Mouse (Mus musculus): ENCODE measurements at regions not wholly inside any gene's neighbourhood (a gene's known extent, or its start where the extent isn't known, plus 50 kb on each side); places are given as distances from the start of the nearest gene placed in this dataset.

DNA sequence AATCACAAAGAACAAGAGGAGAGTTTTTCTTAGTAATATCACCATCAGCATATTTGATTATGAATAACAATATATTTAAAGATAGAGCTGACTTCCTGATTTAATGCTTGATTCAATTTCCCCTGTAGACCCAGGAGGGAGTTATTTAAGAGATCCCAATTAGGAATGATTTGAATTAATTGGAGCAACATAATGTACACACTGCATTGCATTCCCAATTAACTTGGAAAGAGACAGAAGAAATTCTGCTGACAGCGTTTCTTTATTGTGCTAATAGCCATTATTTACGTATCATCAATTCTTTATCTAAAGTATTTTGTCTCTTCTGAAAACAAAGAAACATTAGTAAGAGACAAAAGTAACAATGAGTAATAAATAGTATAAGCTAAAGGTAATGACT is 1491.2 kb upstream of the Cited2 start:
- Histone ChIP-seq H3K4me1 (ENCODE audit: control insufficient read depth, insufficient read depth, low read length) (no peaks in the 10 kb centered on the region), H3K9me3 (ENCODE audit: control insufficient read depth, low read depth, low read length) (no peaks in the 10 kb centered on the region), H3K4me3 (ENCODE audit: low read depth, low read length) (no peak overlapping the region), H3K27ac (ENCODE audit: low read length) (no peak overlapping the region), H3K9ac (replicated peaks; ENCODE audit: low read depth, low read length) (no peak overlapping the region), H3K36me3 (ENCODE audit: control insufficient read depth, insufficient read depth, low read length) (no peaks in the 10 kb centered on the region), H3K4me2 (replicated peaks; ENCODE audit: low read depth, low read length) (no peak overlapping the region), H3K27me3 (ENCODE audit: control insufficient read depth, insufficient read depth, low read length) (no peaks in the 10 kb centered on the region)
- no peak for ATAC-seq (ENCODE audit: insufficient number of reproducible peaks, insufficient read depth, low FRiP score, low read depth)
- 88% methylated on average over 2 of the region's 2 CpGs for WGBS

DNA sequence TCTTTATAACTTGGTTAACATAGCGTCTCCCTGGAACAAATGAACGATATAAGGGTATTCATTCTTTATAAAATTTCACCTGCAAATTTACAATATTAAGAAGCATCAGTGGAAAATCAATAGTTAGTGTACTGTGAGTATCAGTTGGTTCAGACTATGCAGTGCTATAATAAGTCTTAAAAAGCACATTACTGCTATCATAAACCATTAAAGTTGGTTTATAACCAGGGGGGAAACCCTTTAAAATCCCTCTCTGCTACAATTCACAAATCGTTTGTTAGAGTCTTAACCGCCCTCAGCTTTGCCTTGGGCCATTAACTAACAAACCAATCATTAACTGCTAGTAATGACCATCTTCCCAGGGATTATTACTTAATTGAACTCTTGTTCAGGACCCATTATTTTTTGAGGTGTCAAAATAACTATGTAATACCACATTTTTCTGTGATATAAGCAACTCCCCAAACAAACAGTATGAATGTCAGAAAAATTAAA is 1489.4 kb upstream of the Cited2 start:
- no peaks in the 10 kb centered on the region for H3K36me3 ChIP-seq (ENCODE audit: control insufficient read depth, insufficient read depth, low read length)
- no peaks in the 10 kb centered on the region for H3K9me3 ChIP-seq (ENCODE audit: control insufficient read depth, low read depth, low read length)
- no peak overlapping the region for H3K27ac ChIP-seq (ENCODE audit: low read length)
- ATAC-seq (ENCODE audit: insufficient number of reproducible peaks, insufficient read depth, low FRiP score, low read depth): no peak
- no peak overlapping the region for H3K4me3 ChIP-seq (ENCODE audit: low read depth, low read length)
- WGBS: 82% methylated on average over 4 of the region's 4 CpGs
- H3K4me2 ChIP-seq (replicated peaks; ENCODE audit: low read depth, low read length): no peak overlapping the region
- no peaks in the 10 kb centered on the region for H3K27me3 ChIP-seq (ENCODE audit: control insufficient read depth, insufficient read depth, low read length)
- H3K4me1 ChIP-seq (ENCODE audit: control insufficient read depth, insufficient read depth, low read length): no peaks in the 10 kb centered on the region
- no peak overlapping the region for H3K9ac ChIP-seq (replicated peaks; ENCODE audit: low read depth, low read length)

DNA sequence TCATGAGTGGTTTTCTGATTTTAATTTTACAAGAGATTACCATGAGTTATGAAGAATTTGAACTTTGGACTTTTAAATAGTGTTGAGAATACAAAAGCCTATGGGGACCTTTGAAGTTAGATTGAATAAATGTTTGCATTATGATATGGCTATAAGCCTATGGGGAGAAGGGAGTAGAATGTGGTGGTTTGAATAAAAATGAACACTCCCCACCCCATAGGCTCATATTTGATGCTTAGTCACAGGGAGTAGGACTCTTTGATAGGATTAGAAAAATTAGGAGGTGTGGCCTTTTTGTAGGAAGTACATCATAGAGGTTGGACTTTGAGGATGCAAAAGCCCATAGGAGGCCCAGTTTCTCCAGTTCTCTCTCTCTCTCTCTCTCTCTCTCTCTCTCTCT is 1466.7 kb upstream of the Cited2 start:
- no peaks in the 10 kb centered on the region for H3K9me3 ChIP-seq (ENCODE audit: control insufficient read depth, low read depth, low read length)
- peak; percentile 94 for ATAC-seq (ENCODE audit: insufficient number of reproducible peaks, insufficient read depth, low FRiP score, low read depth)
- no peaks in the 10 kb centered on the region for H3K4me1 ChIP-seq (ENCODE audit: control insufficient read depth, insufficient read depth, low read length)
- H3K27ac ChIP-seq (ENCODE audit: low read length): no peak overlapping the region
- no peak overlapping the region for H3K4me2 ChIP-seq (replicated peaks; ENCODE audit: low read depth, low read length)
- no peaks in the 10 kb centered on the region for H3K27me3 ChIP-seq (ENCODE audit: control insufficient read depth, insufficient read depth, low read length)
- H3K4me3 ChIP-seq (ENCODE audit: low read depth, low read length): no peak overlapping the region
- no peak overlapping the region for H3K9ac ChIP-seq (replicated peaks; ENCODE audit: low read depth, low read length)
- no peaks in the 10 kb centered on the region for H3K36me3 ChIP-seq (ENCODE audit: control insufficient read depth, insufficient read depth, low read length)

DNA sequence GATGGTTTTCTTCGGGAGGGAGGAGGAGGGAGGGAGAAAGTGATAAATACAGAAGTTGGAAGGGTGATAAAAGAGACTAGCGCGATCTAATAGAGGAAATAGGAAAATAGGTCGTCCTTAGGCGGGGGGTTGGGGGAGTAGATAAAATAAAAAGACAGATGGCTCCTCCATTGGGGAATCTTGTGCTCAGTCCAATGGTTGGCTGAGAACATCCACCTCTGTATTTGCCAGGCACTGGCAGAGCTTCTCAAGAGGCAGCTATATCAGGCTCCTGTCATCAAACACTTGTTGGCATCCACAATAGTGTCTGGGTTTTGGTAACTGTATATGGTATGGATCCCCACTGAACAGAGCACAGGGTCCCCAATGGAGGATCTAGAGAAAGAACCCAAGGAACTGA is 1450.2 kb upstream of the Cited2 start:
- no peak for ATAC-seq (ENCODE audit: insufficient number of reproducible peaks, insufficient read depth, low FRiP score, low read depth)
- H3K4me3 ChIP-seq (ENCODE audit: low read depth, low read length): no peak overlapping the region
- no peak overlapping the region for H3K27ac ChIP-seq (ENCODE audit: low read length)
- H3K9ac ChIP-seq (replicated peaks; ENCODE audit: low read depth, low read length): no peak overlapping the region
- H3K4me1 ChIP-seq (ENCODE audit: control insufficient read depth, insufficient read depth, low read length): no peaks in the 10 kb centered on the region
- H3K9me3 ChIP-seq (ENCODE audit: control insufficient read depth, low read depth, low read length): no peaks in the 10 kb centered on the region
- H3K36me3 ChIP-seq (ENCODE audit: control insufficient read depth, insufficient read depth, low read length): no peaks in the 10 kb centered on the region
- no peak overlapping the region for H3K4me2 ChIP-seq (replicated peaks; ENCODE audit: low read depth, low read length)
- H3K27me3 ChIP-seq (ENCODE audit: control insufficient read depth, insufficient read depth, low read length): no peaks in the 10 kb centered on the region
- 88% methylated on average over 5 of the region's 5 CpGs for WGBS

DNA sequence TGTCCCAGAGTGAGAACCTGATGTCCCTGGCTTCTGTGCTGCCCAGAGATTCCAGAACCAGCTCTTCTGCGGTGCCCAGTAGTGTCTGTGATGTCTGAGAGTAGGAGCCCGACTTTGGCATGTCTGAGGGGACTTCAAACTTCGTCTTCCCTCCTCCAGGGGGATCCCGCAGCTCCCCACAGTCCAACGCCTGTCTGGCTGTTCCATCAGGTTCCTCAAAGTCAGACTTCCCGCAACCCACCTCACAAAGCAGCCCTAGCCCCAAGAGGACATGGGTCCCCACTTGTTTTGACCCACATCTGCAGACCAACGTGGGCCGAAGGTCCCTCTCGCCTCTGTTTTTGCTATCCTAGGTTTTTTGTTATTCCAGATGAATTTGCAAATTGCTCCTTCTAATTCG is 1406.0 kb upstream of the Cited2 start:
- no peaks in the 10 kb centered on the region for H3K4me1 ChIP-seq (ENCODE audit: control insufficient read depth, insufficient read depth, low read length)
- ATAC-seq (ENCODE audit: insufficient number of reproducible peaks, insufficient read depth, low FRiP score, low read depth): no peak
- H3K27me3 ChIP-seq (ENCODE audit: control insufficient read depth, insufficient read depth, low read length): no peaks in the 10 kb centered on the region
- no peak overlapping the region for H3K4me3 ChIP-seq (ENCODE audit: low read depth, low read length)
- no peak overlapping the region for H3K27ac ChIP-seq (ENCODE audit: low read length)
- no peak overlapping the region for H3K4me2 ChIP-seq (replicated peaks; ENCODE audit: low read depth, low read length)
- no peaks in the 10 kb centered on the region for H3K36me3 ChIP-seq (ENCODE audit: control insufficient read depth, insufficient read depth, low read length)
- H3K9ac ChIP-seq (replicated peaks; ENCODE audit: low read depth, low read length): no peak overlapping the region
- 88% methylated on average over 10 of the region's 10 CpGs for WGBS
- no peaks in the 10 kb centered on the region for H3K9me3 ChIP-seq (ENCODE audit: control insufficient read depth, low read depth, low read length)

DNA sequence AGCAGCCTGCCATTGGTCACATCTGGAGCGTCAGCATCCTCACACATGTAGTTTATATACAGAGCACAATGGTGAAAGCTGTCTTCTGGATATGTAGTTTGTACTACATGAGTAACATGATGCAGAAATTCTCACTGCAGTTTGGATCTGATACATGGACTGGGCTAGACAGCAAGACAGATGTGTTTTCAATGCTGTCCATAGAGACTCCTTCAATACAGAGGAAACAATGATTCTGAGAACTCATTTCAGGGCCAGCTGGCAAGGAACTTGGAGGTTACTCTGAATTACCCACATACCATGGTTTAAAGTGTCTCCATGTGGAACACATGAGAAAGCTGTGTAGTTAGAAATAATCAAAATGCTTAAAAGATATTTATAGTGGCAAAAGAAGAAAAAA is 1385.5 kb upstream of the Cited2 start:
- no peaks in the 10 kb centered on the region for H3K9me3 ChIP-seq (ENCODE audit: control insufficient read depth, low read depth, low read length)
- H3K9ac ChIP-seq (replicated peaks; ENCODE audit: low read depth, low read length): no peak overlapping the region
- no peaks in the 10 kb centered on the region for H3K4me1 ChIP-seq (ENCODE audit: control insufficient read depth, insufficient read depth, low read length)
- 93% methylated on average over 1 of the region's 1 CpGs for WGBS
- no peak overlapping the region for H3K4me2 ChIP-seq (replicated peaks; ENCODE audit: low read depth, low read length)
- H3K27me3 ChIP-seq (ENCODE audit: control insufficient read depth, insufficient read depth, low read length): no peaks in the 10 kb centered on the region
- H3K27ac ChIP-seq (ENCODE audit: low read length): no peak overlapping the region
- no peaks in the 10 kb centered on the region for H3K36me3 ChIP-seq (ENCODE audit: control insufficient read depth, insufficient read depth, low read length)
- no peak for ATAC-seq (ENCODE audit: insufficient number of reproducible peaks, insufficient read depth, low FRiP score, low read depth)
- H3K4me3 ChIP-seq (ENCODE audit: low read depth, low read length): no peak overlapping the region

DNA sequence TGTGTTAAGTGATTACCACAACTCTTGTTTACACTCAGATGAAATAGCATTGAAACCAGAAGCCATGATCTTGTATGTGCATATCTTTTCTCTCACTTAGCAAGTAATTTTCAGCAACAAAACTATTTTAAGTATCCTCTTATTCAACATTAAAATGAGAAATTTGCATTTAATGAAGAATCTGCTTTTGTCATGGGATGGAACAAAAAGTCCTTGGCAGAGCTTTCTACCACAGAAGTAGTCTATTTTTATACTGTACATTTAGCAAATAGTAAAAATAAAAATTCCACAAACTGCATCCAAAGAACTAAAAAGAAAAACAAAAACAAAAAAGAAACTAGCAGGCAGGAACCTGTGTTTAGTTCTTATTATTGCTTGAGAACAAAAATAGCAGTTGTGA is 1381.5 kb upstream of the Cited2 start:
- no peak overlapping the region for H3K27ac ChIP-seq (ENCODE audit: low read length)
- H3K4me2 ChIP-seq (replicated peaks; ENCODE audit: low read depth, low read length): no peak overlapping the region
- ATAC-seq (ENCODE audit: insufficient number of reproducible peaks, insufficient read depth, low FRiP score, low read depth): no peak
- H3K27me3 ChIP-seq (ENCODE audit: control insufficient read depth, insufficient read depth, low read length): no peaks in the 10 kb centered on the region
- no peak overlapping the region for H3K9ac ChIP-seq (replicated peaks; ENCODE audit: low read depth, low read length)
- no peaks in the 10 kb centered on the region for H3K4me1 ChIP-seq (ENCODE audit: control insufficient read depth, insufficient read depth, low read length)
- H3K36me3 ChIP-seq (ENCODE audit: control insufficient read depth, insufficient read depth, low read length): no peaks in the 10 kb centered on the region
- H3K4me3 ChIP-seq (ENCODE audit: low read depth, low read length): no peak overlapping the region
- no peaks in the 10 kb centered on the region for H3K9me3 ChIP-seq (ENCODE audit: control insufficient read depth, low read depth, low read length)

DNA sequence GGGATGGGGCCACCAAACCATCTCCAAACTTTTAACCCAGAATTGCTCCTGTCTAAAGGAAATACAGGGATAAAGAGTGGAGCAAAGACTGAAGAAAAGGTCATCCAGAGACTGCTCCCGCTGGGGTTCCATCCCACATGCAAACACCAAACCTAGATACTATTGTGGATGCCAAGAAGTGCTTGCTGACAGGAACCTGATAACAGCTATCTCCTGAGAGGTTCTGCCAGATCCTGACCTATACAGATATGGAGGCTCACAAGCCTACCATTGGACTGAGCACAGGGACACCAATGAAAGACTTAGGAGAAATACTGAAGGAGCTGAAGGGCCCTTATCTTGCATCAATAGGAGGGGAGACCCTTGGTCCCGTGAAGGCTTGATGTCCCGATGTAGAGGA is 1359.0 kb upstream of the Cited2 start:
- H3K27ac ChIP-seq (ENCODE audit: low read length): no peak overlapping the region
- H3K9me3 ChIP-seq (ENCODE audit: control insufficient read depth, low read depth, low read length): no peaks in the 10 kb centered on the region
- H3K27me3 ChIP-seq (ENCODE audit: control insufficient read depth, insufficient read depth, low read length): no peaks in the 10 kb centered on the region
- no peak overlapping the region for H3K4me2 ChIP-seq (replicated peaks; ENCODE audit: low read depth, low read length)
- H3K9ac ChIP-seq (replicated peaks; ENCODE audit: low read depth, low read length): no peak overlapping the region
- 91% methylated on average over 3 of the region's 3 CpGs for WGBS
- no peak overlapping the region for H3K4me3 ChIP-seq (ENCODE audit: low read depth, low read length)
- no peaks in the 10 kb centered on the region for H3K36me3 ChIP-seq (ENCODE audit: control insufficient read depth, insufficient read depth, low read length)
- no peaks in the 10 kb centered on the region for H3K4me1 ChIP-seq (ENCODE audit: control insufficient read depth, insufficient read depth, low read length)
- ATAC-seq (ENCODE audit: insufficient number of reproducible peaks, insufficient read depth, low FRiP score, low read depth): no peak

All from stomach, embryonic 14.5 days (tissue).